In genomic region chr19:29739608-29740007, GRCm38 (mm10) we compare ENCODE assay signal across 14 mouse cellular contexts. TPM values are rescaled to one million over a fixed set of nuclear protein-coding genes. Genes with fewer than 3 reads are reported as not detected.
DNase-seq lines count a peak whose midpoint lies in the region; ATAC-seq and TF ChIP-seq lines count a peak whose summit lies in the region.
"Had no signal": no experiment of that assay in that cellular context is flagged by ENCODE, and none has a peak within 500 bp of the region (broad histone marks: within the 10 kb centered on the region; RNA-seq: fewer than 3 reads in every experiment).

No protein-coding gene starts in this region.

- in situ Hi-C loops in CH12.LX (cut with MboI; ENCODE audit: low pct_ligation_motif_present, low pct_unique_long_range_greater_than_20kb, low sequenced_read_pairs) = no loop called here

- intact Hi-C loops in gastrocnemius, adult 2 months (cut with DNase I) = no loop called here

- WGBS in liver, embryonic 14.5 days (ENCODE audit: insufficient replicate concordance) = 83% methylated on average over 2 of the region's 2 CpGs
- WGBS in liver, embryonic 12.5 days (ENCODE audit: insufficient replicate concordance) = 85% methylated on average over 2 of the region's 2 CpGs

- DNase-seq in gastrocnemius, adult 2 months = no peak
- DNase-seq in gastrocnemius, postnatal 4 days (ENCODE audit: low spot score in 2 of 2) = no peak
- no peak for DNase-seq in liver, embryonic 14.5 days (ENCODE audit: low read depth in 3 of 3, low spot score in 3 of 3)
- no peak for DNase-seq in CH12.LX (ENCODE audit: extremely low read depth)
- peak; percentile 7 for DNase-seq in embryo, embryonic 11 days
- DNase-seq in urinary bladder, postnatal 36 days (ENCODE audit: low spot score in 2 of 2) = no peak
- DNase-seq in cerebellum, adult 8-10 months = no peak
- DNase-seq: gastrocnemius, postnatal 36 days; lung, embryonic 14.5 days had no signal

- H3K4me1 ChIP-seq in liver, embryonic 14.5 days (replicated peaks; ENCODE audit: control insufficient read depth in 2 of 2, insufficient read depth in 2 of 2, low read length in 1 of 2) = no peaks in the 10 kb centered on the region
- H3K4me1 ChIP-seq in liver, embryonic 12.5 days = no peaks in the 10 kb centered on the region
- H3K4me1 ChIP-seq in CH12.LX (ENCODE audit: control insufficient read depth in 1 of 2, insufficient read depth in 2 of 2) = no peaks in the 10 kb centered on the region
- H3K4me1 ChIP-seq: embryonic facial prominence, embryonic 13.5 days; forebrain, embryonic 15.5 days had no signal

- TF ChIP-seq CTCF in gastrocnemius, adult 2 months (IDR thresholded peaks at IDR 0.05) = peak; percentile 26
- peak; percentile 36 for TF ChIP-seq CTCF in liver, embryonic 14.5 days (IDR thresholded peaks at IDR 0.05; ENCODE audit: low read depth)
- peak in 1 of 2 experiments; percentile 40; a peak in 2 of 4 replicates for TF ChIP-seq CTCF in CH12.LX (conservative IDR thresholded peaks at IDR 0.05 in 1 of 2, IDR thresholded peaks at IDR 0.05 in 1 of 2; ENCODE audit: low read depth in 2 of 2, low read length in 2 of 2)

- no peak overlapping the region for H3K9ac ChIP-seq in liver, embryonic 14.5 days (replicated peaks)
- H3K9ac ChIP-seq in liver, embryonic 12.5 days = no peak overlapping the region
- H3K9ac ChIP-seq in CH12.LX (ENCODE audit: insufficient read depth, low read depth) = no peak overlapping the region
- H3K9ac ChIP-seq: embryonic facial prominence, embryonic 13.5 days; forebrain, embryonic 15.5 days; lung, embryonic 14.5 days had no signal

- H3K27me3 ChIP-seq in liver, embryonic 14.5 days (ENCODE audit: control insufficient read depth, insufficient read depth, low read length) = no peaks in the 10 kb centered on the region
- no peaks in the 10 kb centered on the region for H3K27me3 ChIP-seq in liver, embryonic 12.5 days (replicated peaks)
- no peaks in the 10 kb centered on the region for H3K27me3 ChIP-seq in CH12.LX (replicated peaks)
- H3K27me3 ChIP-seq: embryonic facial prominence, embryonic 13.5 days; forebrain, embryonic 15.5 days had no signal

- peak; percentile 14 for TF ChIP-seq RAD21 in CH12.LX (IDR thresholded peaks at IDR 0.05; ENCODE audit: low read depth, low read length)

- H3K4me3 ChIP-seq in gastrocnemius, adult 2 months = no peak overlapping the region
- no peak overlapping the region for H3K4me3 ChIP-seq in liver, embryonic 14.5 days (ENCODE audit: insufficient read depth in 1 of 2, low read depth in 2 of 2, low read length in 2 of 2)
- no peak overlapping the region for H3K4me3 ChIP-seq in liver, embryonic 12.5 days
- no peak overlapping the region for H3K4me3 ChIP-seq in CH12.LX (replicated peaks in 1 of 3; ENCODE audit: low read depth in 2 of 3, low read length in 2 of 3, poor library complexity in 1 of 3)
- H3K4me3 ChIP-seq: embryonic facial prominence, embryonic 13.5 days; forebrain, embryonic 15.5 days had no signal

- no peak for TF ChIP-seq POLR2A in CH12.LX (IDR thresholded peaks at IDR 0.05; ENCODE audit: low read depth, low read length)

- no peaks in the 10 kb centered on the region for H3K9me3 ChIP-seq in liver, embryonic 14.5 days (ENCODE audit: control insufficient read depth, low read length)
- no peaks in the 10 kb centered on the region for H3K9me3 ChIP-seq in liver, embryonic 12.5 days (replicated peaks)
- H3K9me3 ChIP-seq in CH12.LX (replicated peaks; ENCODE audit: low read length) = no peaks in the 10 kb centered on the region
- H3K9me3 ChIP-seq: embryonic facial prominence, embryonic 13.5 days; forebrain, embryonic 15.5 days had no signal

- no peaks in the 10 kb centered on the region for H3K36me3 ChIP-seq in liver, embryonic 14.5 days (replicated peaks; ENCODE audit: control insufficient read depth, insufficient read depth, low read depth)
- H3K36me3 ChIP-seq in liver, embryonic 12.5 days = no peaks in the 10 kb centered on the region
- H3K36me3 ChIP-seq in CH12.LX (replicated peaks in 1 of 2; ENCODE audit: control insufficient read depth in 1 of 2, insufficient read depth in 1 of 2, low read length in 1 of 2) = no peaks in the 10 kb centered on the region
- H3K36me3 ChIP-seq: forebrain, embryonic 15.5 days had no signal

- no peaks in the 10 kb centered on the region for H3K79me2 ChIP-seq in CH12.LX (replicated peaks; ENCODE audit: control insufficient read depth, extremely low read depth, insufficient read depth, poor library complexity, severe bottlenecking)

- no peak for TF ChIP-seq EP300 in liver, embryonic 14.5 days (IDR thresholded peaks at IDR 0.05; ENCODE audit: low read depth)
- no peak for TF ChIP-seq EP300 in CH12.LX (IDR thresholded peaks at IDR 0.05; ENCODE audit: low read length)

- dilution Hi-C loops in CH12.LX (cut with MboI; ENCODE audit: extremely low pct_ligation_motif_present, extremely low pct_unique_long_range_greater_than_20kb, low sequenced_read_pairs) = no loop called here

- no peak overlapping the region for H3K4me2 ChIP-seq in liver, embryonic 14.5 days (ENCODE audit: low read depth)
- H3K4me2 ChIP-seq in liver, embryonic 12.5 days = no peak overlapping the region
- no peak overlapping the region for H3K4me2 ChIP-seq in CH12.LX (ENCODE audit: insufficient read depth, low read depth, poor library complexity, severe bottlenecking)
- H3K4me2 ChIP-seq: embryonic facial prominence, embryonic 13.5 days; forebrain, embryonic 15.5 days; lung, embryonic 14.5 days had no signal

- ATAC-seq in liver, embryonic 14.5 days (ENCODE audit: insufficient read depth) = no peak
- no peak for ATAC-seq in liver, embryonic 12.5 days
- ATAC-seq: forebrain, embryonic 15.5 days had no signal

- no peak overlapping the region for H3K27ac ChIP-seq in gastrocnemius, adult 2 months
- H3K27ac ChIP-seq in liver, embryonic 14.5 days = no peak overlapping the region
- H3K27ac ChIP-seq in liver, embryonic 12.5 days = no peak overlapping the region
- no peak overlapping the region for H3K27ac ChIP-seq in CH12.LX (ENCODE audit: insufficient read depth, low read depth)
- H3K27ac ChIP-seq: embryonic facial prominence, embryonic 13.5 days; forebrain, embryonic 15.5 days had no signal

TF ChIP-seq in CH12.LX, 34 proteins besides CTCF, POLR2A, EP300 and RAD21:
- TF ChIP-seq PAX5 (IDR thresholded peaks at IDR 0.05; ENCODE audit: low read length) (no peak), TCF12 (IDR thresholded peaks at IDR 0.05; ENCODE audit: low read depth, low read length) (no peak), NELFE (IDR thresholded peaks at IDR 0.05; ENCODE audit: low read depth, low read length) (no peak), SMC3 (IDR thresholded peaks at IDR 0.05; ENCODE audit: low read depth, low read length) (peak; percentile 27)
TF ChIP-seq in CH12.LX: peak in this region for 1.

RNA-seq across cellular contexts. Expression of gene Mlana, which starts 42.0 kb away (rescaled TPM):
- total RNA-seq in gastrocnemius, adult 2 months (2021) = not detected
- total RNA-seq in gastrocnemius, postnatal 4 days (2021) = under 1 TPM in 1 of 2 experiments, not detected in 1; 0.39 TPM
- not detected in 2 replicates for polyA plus RNA-seq in liver, embryonic 14.5 days (2012; rRNA removed)
- not detected in 2 replicates for polyA plus RNA-seq in liver, embryonic 14.5 days (2014; fragmentation: Nextera tagmentation; extraction: Ambion mirVana)
- polyA plus RNA-seq in liver, embryonic 12.5 days (2016; fragmentation: Nextera tagmentation; extraction: Ambion mirVana) = not detected in 2 replicates
- total RNA-seq in CH12.LX (2012; rRNA removed) (not detected in 2 replicates), CH12.LX (2014; rRNA removed) (not detected in 2 replicates)
- polyA plus RNA-seq in CH12.LX (2012; ENCODE audit: insufficient read length, low read depth) = not detected in 2 replicates
- total RNA-seq: midbrain, postnatal 0 days had no signal
- polyA plus RNA-seq: forebrain, embryonic 15.5 days; kidney, embryonic 16.5 days; lung, embryonic 14.5 days; midbrain, postnatal 0 days had no signal
